Mouse (Mus musculus) liver, postnatal 0 days (tissue): ENCODE data around the gene Nav2.

Experiments used
- CTCF ChIP-seq: sonication (generic); IDR thresholded peaks from 2 replicates; pipeline ENCODE4 v1.5.1; 2016; ENCODE audit warnings: antibody characterized with exemption, low read depth
- EP300 ChIP-seq: IDR thresholded peaks from 2 replicates; pipeline ENCODE4 v1.6.1; 2016; ENCODE audit warnings: antibody characterized with exemption, low read depth, mild to moderate bottlenecking

GRCm38 (mm10) chr7:48877786-48878390 lies 30.6 kb upstream of the Nav2 start:
- no peak for TF ChIP-seq CTCF
- TF ChIP-seq EP300 = no peak
